In the genomic region with DNA sequence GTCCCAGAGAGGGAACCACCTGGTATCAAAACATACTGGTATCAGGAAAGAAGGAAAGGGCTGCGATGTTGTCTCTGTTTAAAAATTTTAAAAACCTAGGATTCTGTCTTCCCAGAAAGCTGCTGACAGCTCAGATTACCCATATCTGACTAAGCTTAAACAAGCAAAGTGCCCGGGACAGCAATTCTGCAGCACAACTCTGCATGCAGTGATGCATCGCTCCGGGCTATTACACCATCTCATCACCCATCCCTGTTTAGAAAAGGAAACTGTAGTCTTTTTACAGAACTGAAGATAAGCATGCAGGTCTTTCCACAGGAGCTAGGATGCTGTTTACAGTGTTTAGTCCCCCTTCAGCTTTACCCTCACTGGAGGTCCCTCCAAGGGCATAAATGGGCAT, we compare ENCODE assay signal across 8 mouse cellular contexts. TPM values are rescaled to one million over a fixed set of nuclear protein-coding genes. Genes with fewer than 3 reads are reported as not detected.
DNase-seq lines count a peak whose midpoint lies in the region; ATAC-seq and TF ChIP-seq lines count a peak whose summit lies in the region.

No protein-coding gene starts in this region.

- peaks cover 18% of the 10 kb centered on the region for H3K4me1 ChIP-seq in heart, embryonic 11.5 days (ENCODE audit: control insufficient read depth, insufficient read depth, low read length)
- peaks cover 8 to 32% of the 10 kb centered on the region in 2 experiments; a peak in 3 of 4 replicates for H3K4me1 ChIP-seq in CH12.LX (ENCODE audit: control insufficient read depth in 1 of 2, insufficient read depth in 2 of 2)
- peaks cover 17% of the 10 kb centered on the region for H3K4me1 ChIP-seq in forebrain, embryonic 14.5 days (ENCODE audit: control insufficient read depth, insufficient read depth, low read length)
- peaks cover 41% of the 10 kb centered on the region for H3K4me1 ChIP-seq in liver, embryonic 15.5 days (replicated peaks)

- ATAC-seq in heart, embryonic 11.5 days (replicated peaks; ENCODE audit: insufficient number of reproducible peaks, low FRiP score, low TSS enrichment): no peak
- ATAC-seq in forebrain, embryonic 14.5 days: no peak
- no peak for ATAC-seq in liver, embryonic 15.5 days (ENCODE audit: insufficient read depth)

- H3K27me3 ChIP-seq in heart, embryonic 11.5 days (ENCODE audit: control insufficient read depth, insufficient read depth, low read length): no peaks in the 10 kb centered on the region
- no peaks in the 10 kb centered on the region for H3K27me3 ChIP-seq in CH12.LX (replicated peaks)
- H3K27me3 ChIP-seq in forebrain, embryonic 14.5 days (replicated peaks; ENCODE audit: control insufficient read depth, insufficient read depth, low read length): no peaks in the 10 kb centered on the region
- H3K27me3 ChIP-seq in liver, embryonic 15.5 days: no peaks in the 10 kb centered on the region

- no peaks in the 10 kb centered on the region for H3K9me3 ChIP-seq in heart, embryonic 11.5 days (replicated peaks; ENCODE audit: control insufficient read depth, low read length)
- H3K9me3 ChIP-seq in CH12.LX (replicated peaks; ENCODE audit: low read length): no peaks in the 10 kb centered on the region
- no peaks in the 10 kb centered on the region for H3K9me3 ChIP-seq in forebrain, embryonic 14.5 days (replicated peaks; ENCODE audit: control insufficient read depth, low read length)
- no peaks in the 10 kb centered on the region for H3K9me3 ChIP-seq in liver, embryonic 15.5 days (replicated peaks)

- no peaks in the 10 kb centered on the region for H3K36me3 ChIP-seq in heart, embryonic 11.5 days (ENCODE audit: control insufficient read depth, insufficient read depth, low read length)
- peaks cover 7 to 38% of the 10 kb centered on the region in 2 experiments for H3K36me3 ChIP-seq in CH12.LX (replicated peaks in 1 of 2; ENCODE audit: control insufficient read depth in 1 of 2, insufficient read depth in 1 of 2, low read length in 1 of 2)
- H3K36me3 ChIP-seq in forebrain, embryonic 14.5 days (ENCODE audit: control insufficient read depth, insufficient read depth, low read length): 0 out of 2 replicates have a peak, but pooled peaks cover 4% of the 10 kb centered on the region
- peaks cover 18% of the 10 kb centered on the region for H3K36me3 ChIP-seq in liver, embryonic 15.5 days (replicated peaks)

- H3K4me2 ChIP-seq in heart, embryonic 11.5 days: peak overlapping the region; percentile 85
- H3K4me2 ChIP-seq in CH12.LX (ENCODE audit: insufficient read depth, low read depth, poor library complexity, severe bottlenecking): peak overlapping the region; percentile 90; the same call in 1 of the 2 replicates
- peak overlapping the region; percentile 86 for H3K4me2 ChIP-seq in forebrain, embryonic 14.5 days (ENCODE audit: low read length)
- H3K4me2 ChIP-seq in liver, embryonic 15.5 days: peak overlapping the region; percentile 87

- TF ChIP-seq EP300 in CH12.LX (IDR thresholded peaks at IDR 0.05; ENCODE audit: low read length): no peak

- no peak for DNase-seq in heart, adult 18-20 months
- no peak for DNase-seq in CH12.LX (ENCODE audit: extremely low read depth)
- DNase-seq in forebrain, embryonic 14.5 days (ENCODE audit: low spot score): no peak
- no peak for DNase-seq in gastrocnemius, adult 8-10 months (ENCODE audit: low spot score in 2 of 2)
- DNase-seq in cerebellum, adult 11-12 months: no peak
- DNase-seq in kidney, adult 9 months: no peak

- H3K27ac ChIP-seq in heart, embryonic 11.5 days (ENCODE audit: low read depth, low read length): no peak overlapping the region
- no peak overlapping the region for H3K27ac ChIP-seq in CH12.LX (ENCODE audit: insufficient read depth, low read depth)
- no peak overlapping the region for H3K27ac ChIP-seq in forebrain, embryonic 14.5 days (ENCODE audit: low read depth, low read length)
- peak overlapping the region; percentile 92; the same call in 1 of the 2 replicates for H3K27ac ChIP-seq in liver, embryonic 15.5 days (replicated peaks)

- WGBS in heart, embryonic 11.5 days (ENCODE audit: insufficient replicate concordance): 32% methylated on average over 4 of the region's 4 CpGs
- WGBS in forebrain, embryonic 14.5 days: 97% methylated on average over 4 of the region's 4 CpGs
- 67% methylated on average over 4 of the region's 4 CpGs for WGBS in liver, embryonic 15.5 days (ENCODE audit: insufficient replicate concordance)

- in situ Hi-C loops in CH12.LX (cut with MboI; ENCODE audit: low pct_ligation_motif_present, low pct_unique_long_range_greater_than_20kb, low sequenced_read_pairs): no loop called here

- H3K4me3 ChIP-seq in heart, embryonic 11.5 days (ENCODE audit: low read depth, low read length): peak overlapping the region; percentile 98
- H3K4me3 ChIP-seq in CH12.LX (replicated peaks in 1 of 3; ENCODE audit: low read depth in 2 of 3, low read length in 2 of 3, poor library complexity in 1 of 3): peak overlapping the region in 2 of 3 experiments; percentile 74 to 98
- no peak overlapping the region for H3K4me3 ChIP-seq in forebrain, embryonic 14.5 days (ENCODE audit: low read depth, low read length)
- H3K4me3 ChIP-seq in liver, embryonic 15.5 days (replicated peaks): peak overlapping the region; percentile 96

- peak overlapping the region; percentile 93; the same call in 1 of the 2 replicates for H3K9ac ChIP-seq in heart, embryonic 11.5 days (ENCODE audit: low read depth, low read length)
- peak overlapping the region; percentile 21; the same call in 1 of the 2 replicates for H3K9ac ChIP-seq in CH12.LX (ENCODE audit: insufficient read depth, low read depth)
- peak overlapping the region; percentile 94 for H3K9ac ChIP-seq in forebrain, embryonic 14.5 days (ENCODE audit: low read length)
- peak overlapping the region; percentile 92 for H3K9ac ChIP-seq in liver, embryonic 15.5 days

- TF ChIP-seq POLR2A in CH12.LX (IDR thresholded peaks at IDR 0.05; ENCODE audit: low read depth, low read length): no peak

- H3K79me2 ChIP-seq in CH12.LX (replicated peaks; ENCODE audit: control insufficient read depth, extremely low read depth, insufficient read depth, poor library complexity, severe bottlenecking): peaks cover 59% of the 10 kb centered on the region

- no peak for TF ChIP-seq CTCF in CH12.LX (conservative IDR thresholded peaks at IDR 0.05 in 1 of 2, IDR thresholded peaks at IDR 0.05 in 1 of 2; ENCODE audit: low read depth in 2 of 2, low read length in 2 of 2)

- dilution Hi-C loops in CH12.LX (cut with MboI; ENCODE audit: extremely low pct_ligation_motif_present, extremely low pct_unique_long_range_greater_than_20kb, low sequenced_read_pairs): no loop called here

- TF ChIP-seq RAD21 in CH12.LX (IDR thresholded peaks at IDR 0.05; ENCODE audit: low read depth, low read length): no peak

RNA-seq across cellular contexts. Expression of gene Mapk8ip3, which starts 1.9 kb away (rescaled TPM):
- polyA plus RNA-seq in heart, embryonic 11.5 days (2014; fragmentation: Nextera tagmentation; extraction: Ambion mirVana): 33.0 and 34.2 TPM in 2 replicates
- 10 to 100 TPM; 55.9 to 64.8 TPM for total RNA-seq in heart, adult 18-20 months (2021)
- 34.1 and 34.2 TPM in 2 replicates for total RNA-seq in CH12.LX (2012; rRNA removed)
- total RNA-seq in CH12.LX (2014; rRNA removed): 14.5 and 15.8 TPM in 2 replicates
- 41.4 and 44.0 TPM in 2 replicates for polyA plus RNA-seq in CH12.LX (2012; ENCODE audit: insufficient read length, low read depth)
- polyA plus RNA-seq in forebrain, embryonic 14.5 days (2014; fragmentation: Nextera tagmentation; extraction: Ambion mirVana): 49.9 and 76.1 TPM in 2 replicates
- polyA plus RNA-seq in liver, embryonic 15.5 days (2015; fragmentation: Nextera tagmentation; extraction: Ambion mirVana): 8.3 and 10.0 TPM in 2 replicates
- total RNA-seq in gastrocnemius, adult 8-10 months (2022): 10 to 100 TPM; 12.1 to 15.4 (median 13.7) TPM

RNA-seq across cellular contexts. Expression of gene Jpt2, which starts 25.6 kb away (rescaled TPM):
- 109 and 148 TPM in 2 replicates for polyA plus RNA-seq in heart, embryonic 11.5 days (2014; fragmentation: Nextera tagmentation; extraction: Ambion mirVana)
- total RNA-seq in heart, adult 18-20 months (2021): 10 to 100 TPM in 1 of 2 experiments, 1 to 10 TPM in 1; 8.9 to 11.2 TPM
- 33.5 and 48.9 TPM in 2 replicates for total RNA-seq in CH12.LX (2012; rRNA removed)
- 67.6 and 70.9 TPM in 2 replicates for total RNA-seq in CH12.LX (2014; rRNA removed)
- polyA plus RNA-seq in CH12.LX (2012; ENCODE audit: insufficient read length, low read depth): 60.2 and 62.9 TPM in 2 replicates
- polyA plus RNA-seq in forebrain, embryonic 14.5 days (2014; fragmentation: Nextera tagmentation; extraction: Ambion mirVana): 73.4 and 81.1 TPM in 2 replicates
- polyA plus RNA-seq in liver, embryonic 15.5 days (2015; fragmentation: Nextera tagmentation; extraction: Ambion mirVana): 60.0 and 62.4 TPM in 2 replicates
- 1 to 10 TPM; 5.1 to 8.5 (median 6.9) TPM for total RNA-seq in gastrocnemius, adult 8-10 months (2022)

RNA-seq across cellular contexts. Expression of gene Nme3, which starts 38.6 kb away (rescaled TPM):
- 35.7 and 37.9 TPM in 2 replicates for polyA plus RNA-seq in heart, embryonic 11.5 days (2014; fragmentation: Nextera tagmentation; extraction: Ambion mirVana)
- total RNA-seq in heart, adult 18-20 months (2021): 10 to 100 TPM; 33.8 to 36.0 TPM
- total RNA-seq in CH12.LX (2012; rRNA removed) (16.7 and 22.0 TPM in 2 replicates), CH12.LX (2014; rRNA removed) (11.4 and 11.9 TPM in 2 replicates)
- polyA plus RNA-seq in CH12.LX (2012; ENCODE audit: insufficient read length, low read depth): 13.8 and 14.4 TPM in 2 replicates
- 79.7 and 93.4 TPM in 2 replicates for polyA plus RNA-seq in forebrain, embryonic 14.5 days (2014; fragmentation: Nextera tagmentation; extraction: Ambion mirVana)
- polyA plus RNA-seq in liver, embryonic 15.5 days (2015; fragmentation: Nextera tagmentation; extraction: Ambion mirVana): 53.4 and 60.1 TPM in 2 replicates
- total RNA-seq in gastrocnemius, adult 8-10 months (2022): 10 to 100 TPM; 11.4 to 12.6 (median 12.0) TPM

RNA-seq across cellular contexts. Expression of gene Mrps34, which starts 40.0 kb away (rescaled TPM):
- polyA plus RNA-seq in heart, embryonic 11.5 days (2014; fragmentation: Nextera tagmentation; extraction: Ambion mirVana): 85.6 and 92.1 TPM in 2 replicates
- 100 to 1,000 TPM in 1 of 2 experiments, 10 to 100 TPM in 1; 99.9 to 125 TPM for total RNA-seq in heart, adult 18-20 months (2021)
- total RNA-seq in CH12.LX (2012; rRNA removed) (57.2 and 61.7 TPM in 2 replicates), CH12.LX (2014; rRNA removed) (50.9 and 56.5 TPM in 2 replicates)
- polyA plus RNA-seq in CH12.LX (2012; ENCODE audit: insufficient read length, low read depth): 73.5 and 80.5 TPM in 2 replicates
- 73.5 and 78.4 TPM in 2 replicates for polyA plus RNA-seq in forebrain, embryonic 14.5 days (2014; fragmentation: Nextera tagmentation; extraction: Ambion mirVana)
- 52.3 and 52.8 TPM in 2 replicates for polyA plus RNA-seq in liver, embryonic 15.5 days (2015; fragmentation: Nextera tagmentation; extraction: Ambion mirVana)
- 10 to 100 TPM; 70.5 to 82.3 (median 75.4) TPM for total RNA-seq in gastrocnemius, adult 8-10 months (2022)

RNA-seq across cellular contexts. Expression of gene Eme2, which starts 40.0 kb away (rescaled TPM):
- polyA plus RNA-seq in heart, embryonic 11.5 days (2014; fragmentation: Nextera tagmentation; extraction: Ambion mirVana): 15.3 and 19.3 TPM in 2 replicates
- total RNA-seq in heart, adult 18-20 months (2021): 10 to 100 TPM; 18.4 to 22.3 TPM
- 19.7 and 33.1 TPM in 2 replicates for total RNA-seq in CH12.LX (2012; rRNA removed)
- total RNA-seq in CH12.LX (2014; rRNA removed): 12.7 and 13.5 TPM in 2 replicates
- 16.9 and 19.1 TPM in 2 replicates for polyA plus RNA-seq in CH12.LX (2012; ENCODE audit: insufficient read length, low read depth)
- 18.2 and 23.3 TPM in 2 replicates for polyA plus RNA-seq in forebrain, embryonic 14.5 days (2014; fragmentation: Nextera tagmentation; extraction: Ambion mirVana)
- 11.5 and 13.0 TPM in 2 replicates for polyA plus RNA-seq in liver, embryonic 15.5 days (2015; fragmentation: Nextera tagmentation; extraction: Ambion mirVana)
- 1 to 10 TPM; 6.6 to 8.7 (median 7.9) TPM for total RNA-seq in gastrocnemius, adult 8-10 months (2022)

Comparison
In these comparisons a context has a peak if more than half of its experiments do, and no peak if none do; other contexts are left out.
1. H3K9ac ChIP-seq: peak in every context shown above with its lines; median percentile 94 in forebrain, embryonic 14.5 days; 93 in heart, embryonic 11.5 days; 92 in liver, embryonic 15.5 days; 21 in CH12.LX.